Mouse (Mus musculus) heart, adult 18-20 months (tissue): ENCODE measurements at regions not wholly inside any gene's neighbourhood (a gene's known extent, or its start where the extent isn't known, plus 50 kb on each side); places are given as distances from the start of the nearest gene placed in this dataset.

Experiments
- DNase-seq, 2 experiments: peaks; one replicate each; pipeline ENCODE4 v3.0.0; 2021 to 2022; ENCODE audit warnings: mixed read lengths in 1 of 2

- DNase-seq: no peak
Observed at GRCm38 (mm10) chr14:58496902-58497301, 426.6 kb downstream of the Fgf9 start.

- no peak for DNase-seq
Observed at GRCm38 (mm10) chr14:58494400-58494987, 424.1 kb downstream of the Fgf9 start.

- DNase-seq: no peak
Observed at GRCm38 (mm10) chr14:58492118-58492517, 421.8 kb downstream of the Fgf9 start.

- DNase-seq: no peak
Observed at GRCm38 (mm10) chr14:58488803-58489202, 418.5 kb downstream of the Fgf9 start.

DNA sequence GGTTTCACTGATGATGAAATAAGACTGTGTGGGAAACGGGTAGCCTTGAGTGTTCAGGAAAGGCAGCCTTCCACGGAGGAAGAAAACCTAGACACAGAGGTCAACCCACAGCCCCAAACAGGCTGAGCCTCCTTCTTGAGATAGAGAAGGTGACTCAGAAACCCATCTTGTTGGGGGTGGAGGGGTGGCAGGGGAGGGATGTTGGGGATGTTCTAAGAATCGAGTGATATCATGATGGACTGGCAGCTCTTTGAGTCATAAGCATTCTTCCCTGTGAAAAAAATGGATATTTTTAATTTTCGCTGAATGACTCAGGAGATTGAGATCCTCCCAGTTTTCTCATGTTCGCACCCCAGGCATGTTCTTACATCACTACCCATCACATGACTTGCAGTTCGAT, 417.5 kb downstream of the Fgf9 start:
- no peak for DNase-seq

DNA sequence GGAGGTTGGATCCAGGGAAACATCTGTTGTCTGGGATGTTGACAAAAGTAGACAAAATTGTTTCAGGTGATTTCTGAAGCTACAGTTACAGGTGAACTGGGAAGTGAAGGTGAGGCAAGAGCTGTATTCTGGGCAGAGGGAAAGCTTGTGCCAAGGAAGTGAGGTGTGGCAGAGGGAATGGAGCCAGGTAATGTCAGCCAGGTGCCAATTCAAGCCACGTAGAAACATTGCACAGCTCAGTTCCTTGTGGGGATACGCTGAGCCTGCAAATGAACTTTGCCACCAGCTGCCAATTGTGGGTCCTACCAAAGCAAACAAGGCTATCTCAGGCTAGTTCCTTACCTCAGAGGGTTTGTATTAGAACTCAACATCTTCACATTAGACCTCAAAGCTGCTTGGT, 410.1 kb downstream of the Fgf9 start:
- no peak for DNase-seq

DNA sequence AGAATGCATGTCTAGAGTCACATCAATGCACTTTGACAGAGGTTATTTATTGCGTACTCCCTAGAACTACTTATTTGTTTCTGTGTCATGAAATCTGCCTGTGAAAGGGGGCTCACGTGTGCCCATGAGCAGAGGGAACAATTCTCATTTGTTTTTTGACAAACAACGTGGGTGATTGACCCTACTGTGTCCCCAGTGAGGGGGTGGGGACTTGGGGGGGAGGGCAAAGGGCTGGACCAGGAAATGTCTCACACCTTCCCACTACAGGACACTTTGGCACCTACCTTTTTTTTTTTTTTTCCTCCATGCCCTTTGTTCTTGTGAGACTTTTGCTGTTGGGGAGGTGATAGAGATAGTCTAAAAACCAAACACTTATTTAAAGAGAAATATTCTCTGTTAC, 400.3 kb downstream of the Fgf9 start:
- DNase-seq: no peak

GRCm38 (mm10) chr14:58468451-58468850, 398.1 kb downstream of the Fgf9 start:
- DNase-seq: no peak

DNA sequence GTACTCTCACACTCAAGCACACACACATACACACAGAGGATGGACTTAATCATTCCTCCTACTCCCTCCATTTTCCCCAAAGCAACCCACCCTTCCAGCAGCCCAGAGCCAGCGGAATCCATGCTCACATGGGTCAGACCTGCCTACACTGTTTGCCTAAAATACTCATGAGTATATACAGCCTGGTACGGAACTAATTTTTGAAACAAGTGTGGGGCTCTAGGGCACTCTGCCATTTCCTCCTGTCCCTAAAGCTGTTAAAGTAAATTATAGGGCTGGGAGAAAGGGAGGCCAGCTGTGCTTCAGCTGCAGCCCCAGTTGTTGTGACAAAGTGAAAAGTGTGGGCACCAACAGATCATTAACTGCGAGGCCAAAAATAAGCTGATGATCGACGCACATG, 397.5 kb downstream of the Fgf9 start:
- no peak for DNase-seq

GRCm38 (mm10) chr14:58446776-58447354, 376.5 kb downstream of the Fgf9 start:
- no peak for DNase-seq

- DNase-seq: no peak
Observed at GRCm38 (mm10) chr14:58444496-58444895, 374.1 kb downstream of the Fgf9 start.

GRCm38 (mm10) chr14:58442501-58442900, 372.2 kb downstream of the Fgf9 start:
- no peak for DNase-seq

- DNase-seq: no peak
Observed at GRCm38 (mm10) chr14:58439963-58440362, 369.6 kb downstream of the Fgf9 start.

GRCm38 (mm10) chr14:58436096-58436495, 365.7 kb downstream of the Fgf9 start:
- DNase-seq: no peak

DNA sequence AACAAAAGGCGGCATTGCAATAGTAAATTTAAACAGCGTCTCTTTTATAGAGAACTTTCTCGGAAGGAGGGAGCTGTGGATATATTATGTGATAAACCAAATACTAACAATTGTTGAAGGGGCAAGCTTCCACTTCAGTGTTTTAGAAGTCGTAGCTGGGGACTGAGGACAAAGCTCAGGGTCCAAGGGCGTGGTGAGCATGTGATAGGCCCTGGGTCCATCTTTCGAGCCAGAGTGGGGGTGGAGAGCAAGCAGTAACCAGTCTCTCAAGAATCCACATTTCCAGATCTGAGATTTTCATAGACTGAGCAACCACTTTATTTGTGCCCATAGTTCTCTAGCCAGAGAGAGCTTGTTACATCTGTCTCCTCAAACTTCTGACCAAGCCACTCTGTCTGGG, 356.1 kb downstream of the Fgf9 start:
- DNase-seq: no peak

GRCm38 (mm10) chr14:58421904-58422303, 351.6 kb downstream of the Fgf9 start:
- DNase-seq: no peak

GRCm38 (mm10) chr14:58417545-58417944, 347.2 kb downstream of the Fgf9 start:
- DNase-seq: no peak

- no peak for DNase-seq
Observed at GRCm38 (mm10) chr14:58392055-58392726, 321.8 kb downstream of the Fgf9 start.

DNA sequence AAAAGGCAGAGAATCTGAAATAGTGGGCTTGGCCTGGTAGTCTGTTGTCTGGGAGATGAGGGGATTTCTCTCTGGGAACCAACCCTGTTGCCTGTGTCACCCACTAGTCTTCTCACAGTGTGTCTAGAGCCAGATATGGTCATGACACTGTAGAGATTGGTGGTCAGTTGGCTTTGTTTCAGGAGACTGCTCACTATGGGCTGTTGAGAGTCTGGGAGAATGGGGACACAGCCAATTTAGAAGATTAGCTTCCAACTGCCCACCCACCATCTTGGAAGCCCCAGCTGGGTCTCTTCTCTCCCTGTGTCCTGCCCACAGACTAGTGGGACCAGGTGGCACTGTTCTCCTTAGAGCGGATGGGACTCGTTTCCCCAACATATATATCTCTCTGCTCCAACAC, 320.4 kb downstream of the Fgf9 start:
- no peak for DNase-seq

GRCm38 (mm10) chr14:58387348-58388000, 317.1 kb downstream of the Fgf9 start:
- no peak for DNase-seq

DNA sequence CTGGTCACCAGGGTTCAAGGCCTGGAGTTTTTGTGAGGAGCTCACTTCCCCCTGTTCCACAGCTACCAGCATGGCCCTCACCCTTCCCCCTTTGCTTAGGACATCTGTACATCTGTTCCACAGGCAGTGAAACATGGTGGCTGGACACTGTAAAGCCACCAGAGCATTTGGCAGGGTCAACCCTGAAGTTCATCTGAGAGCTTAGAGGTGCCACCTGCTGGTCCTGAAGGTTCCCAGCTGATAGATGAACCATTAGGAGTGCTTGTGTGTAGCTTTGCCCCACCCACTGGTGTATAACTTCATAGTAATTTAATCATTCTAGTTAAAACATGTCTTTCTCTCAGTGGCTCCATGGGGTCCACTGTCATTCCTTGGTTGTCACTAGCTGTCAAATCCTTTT, 304.7 kb downstream of the Fgf9 start:
- DNase-seq: peak; percentile 15 to 19

DNA sequence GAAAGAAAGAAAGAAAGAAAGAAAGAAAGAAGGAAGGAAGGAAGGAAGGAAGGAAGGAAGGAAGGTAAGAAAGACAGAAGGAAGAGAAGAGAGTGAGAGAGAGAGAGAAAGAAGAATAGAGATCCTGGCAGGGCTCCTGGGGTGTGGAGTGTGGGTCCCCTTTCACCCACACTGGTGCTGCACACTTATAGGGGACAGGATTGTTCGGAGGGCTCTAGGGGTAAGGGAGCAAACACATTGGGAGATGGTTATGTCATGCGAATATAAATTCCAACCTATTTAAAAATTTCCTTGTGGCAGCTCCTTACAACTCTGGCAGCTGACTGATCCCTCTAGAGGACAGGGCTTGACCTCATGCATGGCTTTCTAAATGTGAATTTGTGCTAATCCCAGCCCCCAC, 286.5 kb downstream of the Fgf9 start:
- DNase-seq: no peak

DNA sequence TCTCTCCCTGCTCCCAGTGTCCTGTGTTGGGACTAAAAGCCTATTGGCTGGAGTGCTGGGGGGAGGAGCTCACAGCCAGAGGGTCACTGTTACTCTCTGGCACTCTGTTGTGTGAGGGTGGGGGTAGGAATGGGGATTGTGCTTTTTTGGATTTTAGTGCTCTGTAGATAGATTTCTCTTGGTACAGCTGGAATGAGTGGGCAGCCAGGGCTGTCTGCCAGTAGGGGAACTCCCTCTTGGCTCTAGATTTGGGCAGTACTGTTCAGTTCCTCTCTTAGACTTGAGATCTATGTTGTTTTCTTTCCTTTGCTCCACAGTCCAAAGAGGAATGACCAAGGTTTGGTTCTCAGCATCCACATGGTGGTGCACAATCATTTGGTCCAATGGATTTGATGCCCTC, 282.6 kb downstream of the Fgf9 start:
- peak; percentile 11 to 31 for DNase-seq

DNA sequence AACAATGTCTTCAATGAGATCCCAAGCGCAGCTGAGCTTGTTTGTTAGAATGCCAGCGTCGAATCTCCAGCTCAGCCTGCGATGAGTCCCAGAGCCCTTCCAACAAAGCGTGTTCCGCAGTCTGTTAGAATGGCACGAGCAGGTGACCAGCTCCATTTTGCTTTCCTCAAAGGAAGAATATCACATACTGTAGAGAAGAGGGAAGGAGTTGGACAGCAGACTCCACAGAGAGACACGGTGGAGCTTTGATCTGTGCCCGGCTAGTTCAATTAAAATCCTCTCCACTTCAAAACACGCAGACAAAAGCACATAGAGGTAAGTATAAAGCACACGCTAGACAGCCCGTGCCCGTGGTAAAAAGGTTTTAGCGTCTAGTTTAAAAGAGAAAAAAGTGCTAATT, 265.8 kb downstream of the Fgf9 start:
- no peak for DNase-seq
